Mouse (Mus musculus): Measurements from ENCODE around the gene Nol10. TPM values are rescaled to one million over a fixed set of nuclear protein-coding genes. Genes with fewer than 3 reads are reported as not detected.

Gene Nol10
- polyA plus RNA-seq (2015; fragmentation: Nextera tagmentation; extraction: Ambion mirVana) = 4.4 and 5.3 TPM in 2 replicates

- ATAC-seq (peak; percentile 98), DNase-seq (peak; percentile 92)
- Histone ChIP-seq H3K4me1 (ENCODE audit: insufficient read depth) (peaks cover 12% of the 10 kb centered on the region), H3K4me3 (ENCODE audit: low read depth, low read length) (peak within 1 kb of the TSS; percentile 92), H3K9me3 (ENCODE audit: low read length) (no peaks in the 10 kb centered on the region), H3K36me3 (replicated peaks; ENCODE audit: insufficient read depth, low read length) (peaks cover 10% of the 10 kb centered on the region), H3K9ac (replicated peaks) (peak within 1 kb of the TSS; percentile 81), H3K4me2 (ENCODE audit: low read depth, low read length) (peak within 1 kb of the TSS; percentile 90), H3K27me3 (ENCODE audit: insufficient read depth, low read length) (no peaks in the 10 kb centered on the region), H3K27ac (ENCODE audit: low read depth) (peak within 1 kb of the TSS; percentile 59)
- TF ChIP-seq EP300 (IDR thresholded peaks at IDR 0.05; ENCODE audit: low read depth) (no peak), CTCF (IDR thresholded peaks at IDR 0.05; ENCODE audit: low read depth) (peak; percentile 1; the same call in 1 of the 2 replicates)
- WGBS (ENCODE audit: insufficient replicate concordance) = under 1% methylated on average over 42 of the region's 42 CpGs
Observed at GRCm38 (mm10) chr12:17348048-17349036, at the start of gene Nol10. Gene Nol10, plus strand, starts transcription at chr12:17348458.

DNA sequence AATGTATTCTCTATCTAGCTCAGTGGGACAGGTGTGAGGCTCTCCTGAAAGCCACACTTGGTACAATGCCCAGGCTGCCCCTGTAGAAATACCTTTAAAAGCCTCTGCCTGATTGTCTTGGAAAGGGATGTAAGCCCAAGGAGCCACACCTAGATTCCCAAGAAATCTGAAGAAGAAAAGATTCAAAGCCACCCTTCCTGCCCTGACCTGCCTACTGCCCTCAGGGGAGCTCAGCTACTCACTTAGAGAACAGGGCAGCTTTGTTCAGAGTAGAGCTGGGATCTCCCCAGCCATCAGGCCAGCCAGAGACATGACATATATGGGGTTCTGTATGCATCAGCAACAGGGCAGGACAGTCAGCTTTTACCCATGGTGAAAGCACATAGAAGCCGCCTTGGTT lies 48.4 kb upstream of the Nol10 start:
- H3K36me3 ChIP-seq (replicated peaks; ENCODE audit: insufficient read depth, low read length) = no peaks in the 10 kb centered on the region
- 91% methylated on average over 1 of the region's 1 CpGs for WGBS (ENCODE audit: insufficient replicate concordance)

GRCm38 (mm10) chr12:17305445-17305844 lies 42.8 kb upstream of the Nol10 start:
- H3K27ac ChIP-seq (ENCODE audit: low read depth) = no peak overlapping the region
- H3K27me3 ChIP-seq (ENCODE audit: insufficient read depth, low read length) = no peaks in the 10 kb centered on the region
- no peaks in the 10 kb centered on the region for H3K9me3 ChIP-seq (ENCODE audit: low read length)
- DNase-seq = no peak
- no peak for ATAC-seq
- no peaks in the 10 kb centered on the region for H3K36me3 ChIP-seq (replicated peaks; ENCODE audit: insufficient read depth, low read length)
- H3K4me1 ChIP-seq (ENCODE audit: insufficient read depth) = no peaks in the 10 kb centered on the region
- H3K9ac ChIP-seq (replicated peaks) = no peak overlapping the region
- TF ChIP-seq CTCF (IDR thresholded peaks at IDR 0.05; ENCODE audit: low read depth) (no peak), EP300 (IDR thresholded peaks at IDR 0.05; ENCODE audit: low read depth) (no peak)
- H3K4me2 ChIP-seq (ENCODE audit: low read depth, low read length) = no peak overlapping the region
- no peak overlapping the region for H3K4me3 ChIP-seq (ENCODE audit: low read depth, low read length)
- 79% methylated on average over 7 of the region's 7 CpGs for WGBS (ENCODE audit: insufficient replicate concordance)

More for the DNA sequence above, 48.4 kb upstream of the Nol10 start:
- H3K9ac ChIP-seq (replicated peaks) = no peak overlapping the region
- H3K4me3 ChIP-seq (ENCODE audit: low read depth, low read length) = no peak overlapping the region
- no peaks in the 10 kb centered on the region for H3K4me1 ChIP-seq (ENCODE audit: insufficient read depth)
- no peak overlapping the region for H3K27ac ChIP-seq (ENCODE audit: low read depth)
- DNase-seq = no peak
- no peaks in the 10 kb centered on the region for H3K27me3 ChIP-seq (ENCODE audit: insufficient read depth, low read length)
- TF ChIP-seq CTCF (IDR thresholded peaks at IDR 0.05; ENCODE audit: low read depth) (no peak), EP300 (IDR thresholded peaks at IDR 0.05; ENCODE audit: low read depth) (no peak)
- no peak overlapping the region for H3K4me2 ChIP-seq (ENCODE audit: low read depth, low read length)
- no peaks in the 10 kb centered on the region for H3K9me3 ChIP-seq (ENCODE audit: low read length)
- ATAC-seq = no peak

DNA sequence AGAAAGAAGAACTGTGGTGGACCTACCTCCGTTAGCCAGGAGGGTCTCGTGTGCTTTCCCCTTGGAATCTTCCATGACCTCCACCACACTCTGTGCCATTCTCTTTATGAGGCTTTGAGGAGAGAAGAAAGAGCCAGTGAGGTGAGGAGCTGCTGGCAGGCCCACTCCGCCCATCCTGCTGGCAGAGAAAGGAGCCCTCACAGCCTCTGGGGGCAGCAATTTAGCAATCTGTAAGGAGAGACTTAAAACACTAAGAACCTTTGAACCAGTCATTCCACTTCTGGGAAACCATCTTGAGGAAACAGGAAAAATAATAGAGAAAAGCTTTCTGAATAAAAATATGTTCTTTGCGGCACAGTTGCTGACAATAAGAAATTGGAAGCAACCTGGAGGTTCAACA lies 40.0 kb upstream of the Nol10 start:
- H3K27ac ChIP-seq (ENCODE audit: low read depth) = no peak overlapping the region
- DNase-seq = no peak
- H3K9ac ChIP-seq (replicated peaks) = no peak overlapping the region
- no peaks in the 10 kb centered on the region for H3K27me3 ChIP-seq (ENCODE audit: insufficient read depth, low read length)
- WGBS (ENCODE audit: insufficient replicate concordance) = 44% methylated on average over 4 of the region's 4 CpGs
- H3K36me3 ChIP-seq (replicated peaks; ENCODE audit: insufficient read depth, low read length) = no peaks in the 10 kb centered on the region
- no peak overlapping the region for H3K4me2 ChIP-seq (ENCODE audit: low read depth, low read length)
- ATAC-seq = no peak
- no peak overlapping the region for H3K4me3 ChIP-seq (ENCODE audit: low read depth, low read length)
- H3K4me1 ChIP-seq (ENCODE audit: insufficient read depth) = no peaks in the 10 kb centered on the region
- no peak for TF ChIP-seq EP300 (IDR thresholded peaks at IDR 0.05; ENCODE audit: low read depth)
- no peak for TF ChIP-seq CTCF (IDR thresholded peaks at IDR 0.05; ENCODE audit: low read depth)
- H3K9me3 ChIP-seq (ENCODE audit: low read length) = no peaks in the 10 kb centered on the region

- H3K27ac ChIP-seq (ENCODE audit: low read depth) = no peak overlapping the region
- DNase-seq (no peak), ATAC-seq (no peak)
- no peaks in the 10 kb centered on the region for H3K27me3 ChIP-seq (ENCODE audit: insufficient read depth, low read length)
- H3K4me3 ChIP-seq (ENCODE audit: low read depth, low read length) = no peak overlapping the region
- WGBS (ENCODE audit: insufficient replicate concordance) = 62% methylated on average over 16 of the region's 16 CpGs
- TF ChIP-seq EP300 (IDR thresholded peaks at IDR 0.05; ENCODE audit: low read depth) (no peak), CTCF (IDR thresholded peaks at IDR 0.05; ENCODE audit: low read depth) (no peak)
- H3K9ac ChIP-seq (replicated peaks) = no peak overlapping the region
- no peaks in the 10 kb centered on the region for H3K36me3 ChIP-seq (replicated peaks; ENCODE audit: insufficient read depth, low read length)
- H3K4me2 ChIP-seq (ENCODE audit: low read depth, low read length) = no peak overlapping the region
- H3K4me1 ChIP-seq (ENCODE audit: insufficient read depth) = no peaks in the 10 kb centered on the region
- no peaks in the 10 kb centered on the region for H3K9me3 ChIP-seq (ENCODE audit: low read length)
Observed at GRCm38 (mm10) chr12:17310852-17311839, 37.1 kb upstream of the Nol10 start.

All from liver, postnatal 0 days (tissue).